Mouse (Mus musculus) neural tube, embryonic 11.5 days (tissue): Measurements from ENCODE around the gene Gm4131. TPM values are rescaled to one million over a fixed set of nuclear protein-coding genes. Genes with fewer than 3 reads are reported as not detected.

Experiments
- ATAC-seq: fragments of 200-750 bp; cut with Nextera tagmentation; 2 replicates; pipeline ENCODE4 v1.8.0; 2017; ENCODE audit warnings: moderate number of reproducible peaks, mild to moderate bottlenecking, moderate TSS enrichment, moderate library complexity; ENCODE audit not compliant: insufficient read depth, low FRiP score, low TSS enrichment
- DNase-seq: peaks from one replicate; pipeline ENCODE4 v3.0.0-alpha.2; 2015; ENCODE audit warnings: low spot score
- H3K27ac ChIP-seq: fragments of 300-500 bp; sonication (generic); 2 replicates; pipeline ENCODE4 v1.5.1; 2014; ENCODE audit warnings: low read depth, mild to moderate bottlenecking, low read length
- H3K27me3 ChIP-seq: fragments of 300-500 bp; sonication (generic); 2 replicates; pipeline ENCODE4 v1.6.1; 2014; ENCODE audit warnings: mild to moderate bottlenecking, low read length, mixed read lengths; ENCODE audit not compliant: control insufficient read depth, insufficient read depth
- H3K36me3 ChIP-seq: fragments of 300-500 bp; sonication (generic); 2 replicates; pipeline ENCODE4 v1.6.1; 2014; ENCODE audit warnings: mild to moderate bottlenecking, low read length, moderate library complexity, mixed read lengths; ENCODE audit not compliant: control insufficient read depth, insufficient read depth
- H3K4me1 ChIP-seq: fragments of 300-500 bp; sonication (generic); 2 replicates; pipeline ENCODE4 v1.6.1; 2014; ENCODE audit warnings: low read length, mixed read lengths; ENCODE audit not compliant: control insufficient read depth, insufficient read depth
- H3K4me2 ChIP-seq: fragments of 300-500 bp; sonication (generic); 2 replicates; pipeline ENCODE4 v1.6.1; 2014; ENCODE audit warnings: low read depth, mild to moderate bottlenecking, moderate library complexity
- H3K4me3 ChIP-seq: fragments of 300-500 bp; sonication (generic); 2 replicates; pipeline ENCODE4 v1.5.1; 2014; ENCODE audit warnings: low read depth, low read length
- H3K9ac ChIP-seq: fragments of 300-500 bp; sonication (generic); 2 replicates; pipeline ENCODE4 v1.6.1; 2014; ENCODE audit warnings: mild to moderate bottlenecking, low read length
- H3K9me3 ChIP-seq: fragments of 300-500 bp; sonication (generic); 2 replicates; pipeline ENCODE4 v1.6.1; 2016; ENCODE audit warnings: low read length; ENCODE audit not compliant: control insufficient read depth
- WGBS: fragments of 180-500 bp; shearing (Covaris S2); extraction: QIAGEN DNeasy Blood & Tissue Kit; methylation state at CpG from one replicate; pipeline ENCODE4 v1.1.7; 2014; 5-methylcytosine and 5-hydroxymethylcytosine counted together
- polyA plus RNA-seq: library from polyadenylated mRNA; unstranded; fragments of >200 nt; fragmentation: Nextera tagmentation; extraction: Ambion mirVana; gene quantifications from 2 replicates; pipeline ENCODE4 v1.2.1, GENCODE M21; 2014

Gene Gm4131
- polyA plus RNA-seq, 1 experiment from 2014 or later, result not detected

DNA sequence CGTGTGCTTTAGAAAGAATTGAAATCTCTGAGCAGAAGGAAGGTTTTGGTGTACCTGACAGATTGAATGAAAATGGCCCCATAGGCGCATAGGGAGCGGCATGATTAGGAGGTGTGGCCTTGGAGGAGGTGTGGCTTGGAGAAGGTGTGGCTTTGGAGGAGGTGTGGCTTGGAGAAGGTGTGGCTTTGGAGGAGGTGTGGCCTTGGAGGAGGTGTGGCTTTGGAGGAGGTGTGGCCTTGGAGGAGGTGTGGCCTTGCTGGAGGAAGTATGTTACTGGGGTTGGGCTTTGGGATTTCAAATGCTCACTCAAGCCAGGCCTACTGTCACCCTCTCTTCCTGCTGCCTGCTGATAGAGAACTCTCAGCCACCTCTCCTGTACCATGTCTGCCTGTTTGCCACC, 14.2 kb upstream of the Gm4131 start:
- H3K27me3 ChIP-seq, result no peaks in the 10 kb centered on the region
- DNase-seq (no peak), ATAC-seq (no peak)
- no peak overlapping the region for H3K4me3 ChIP-seq
- H3K4me1 ChIP-seq, result peaks cover 8% of the 10 kb centered on the region; the same call in 1 of the 2 replicates
- 79% methylated on average over 3 of the region's 3 CpGs for WGBS
- H3K27ac ChIP-seq, result no peak overlapping the region
- H3K9me3 ChIP-seq, result no peaks in the 10 kb centered on the region
- no peaks in the 10 kb centered on the region for H3K36me3 ChIP-seq
- H3K9ac ChIP-seq, result no peak overlapping the region
- no peak overlapping the region for H3K4me2 ChIP-seq

GRCm38 (mm10) chr14:62575862-62576261, 9.1 kb upstream of the Gm4131 start:
- Histone ChIP-seq H3K27ac (no peak overlapping the region), H3K27me3 (no peaks in the 10 kb centered on the region), H3K4me1 (no peaks in the 10 kb centered on the region), H3K4me3 (no peak overlapping the region), H3K4me2 (no peak overlapping the region), H3K9me3 (no peaks in the 10 kb centered on the region), H3K36me3 (no peaks in the 10 kb centered on the region), H3K9ac (no peak overlapping the region)
- ATAC-seq, result no peak
- DNase-seq, result no peak
- WGBS, result 83% methylated on average over 8 of the region's 8 CpGs

DNA sequence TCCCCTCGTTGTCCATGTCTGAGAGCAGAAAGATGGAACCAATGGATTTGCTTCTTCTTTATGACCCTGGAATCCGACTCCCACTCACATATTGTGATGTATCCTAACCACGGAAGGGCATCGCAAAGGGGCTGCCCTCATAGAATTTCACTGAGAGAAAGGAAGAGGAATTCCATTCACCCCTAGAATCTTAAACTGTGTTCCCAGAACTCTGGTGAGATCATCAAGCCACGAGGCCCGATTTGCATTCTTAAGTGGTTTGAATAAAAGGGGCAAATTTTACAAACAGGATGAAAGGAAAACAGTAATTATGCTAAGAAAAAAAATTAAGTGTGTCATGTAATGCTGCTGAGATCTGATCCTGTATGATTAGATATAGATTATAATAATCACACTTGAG, 8.2 kb upstream of the Gm4131 start:
- no peak overlapping the region for H3K9ac ChIP-seq
- H3K4me3 ChIP-seq, result no peak overlapping the region
- no peak overlapping the region for H3K4me2 ChIP-seq
- WGBS, result 76% methylated on average over 6 of the region's 6 CpGs
- no peak for DNase-seq
- no peaks in the 10 kb centered on the region for H3K9me3 ChIP-seq
- no peak for ATAC-seq
- no peaks in the 10 kb centered on the region for H3K36me3 ChIP-seq
- H3K27me3 ChIP-seq, result no peaks in the 10 kb centered on the region
- no peak overlapping the region for H3K27ac ChIP-seq
- H3K4me1 ChIP-seq, result no peaks in the 10 kb centered on the region

DNA sequence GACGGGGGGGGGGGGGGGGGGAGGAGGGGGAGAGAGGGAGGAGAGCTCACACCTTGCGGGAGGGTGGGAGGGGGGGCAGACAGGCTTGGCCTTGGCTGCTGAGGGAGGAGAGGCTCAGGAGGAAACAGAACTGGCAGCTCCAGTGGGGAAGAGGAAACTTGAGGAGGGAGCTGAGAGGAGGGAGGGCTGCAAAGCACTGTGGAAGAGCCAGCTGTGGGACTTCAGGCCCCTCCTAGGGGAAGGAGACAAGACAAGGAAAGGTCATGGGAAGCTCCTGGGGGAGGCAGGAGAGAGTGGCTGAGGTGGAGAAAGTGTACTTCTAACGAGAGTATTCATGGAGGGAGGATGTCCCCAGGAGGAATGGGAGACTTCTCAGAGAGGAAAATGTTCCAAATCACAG, 6.7 kb upstream of the Gm4131 start:
- Histone ChIP-seq H3K4me3 (no peak overlapping the region), H3K36me3 (no peaks in the 10 kb centered on the region), H3K27ac (no peak overlapping the region), H3K9me3 (no peaks in the 10 kb centered on the region), H3K4me1 (no peaks in the 10 kb centered on the region), H3K9ac (no peak overlapping the region), H3K27me3 (no peaks in the 10 kb centered on the region), H3K4me2 (no peak overlapping the region)
- DNase-seq (no peak), ATAC-seq (no peak)
- 3% methylated on average over 2 of the region's 3 CpGs for WGBS

- no peak overlapping the region for H3K9ac ChIP-seq
- H3K36me3 ChIP-seq, result no peaks in the 10 kb centered on the region
- H3K9me3 ChIP-seq, result no peaks in the 10 kb centered on the region
- ATAC-seq (no peak), DNase-seq (no peak)
- no peaks in the 10 kb centered on the region for H3K27me3 ChIP-seq
- H3K4me3 ChIP-seq, result no peak overlapping the region
- no peaks in the 10 kb centered on the region for H3K4me1 ChIP-seq
- H3K27ac ChIP-seq, result no peak overlapping the region
- WGBS, result 43% methylated on average over 4 of the region's 4 CpGs
- no peak overlapping the region for H3K4me2 ChIP-seq
Measured at GRCm38 (mm10) chr14:62570299-62570698, 3.6 kb upstream of the Gm4131 start.

DNA sequence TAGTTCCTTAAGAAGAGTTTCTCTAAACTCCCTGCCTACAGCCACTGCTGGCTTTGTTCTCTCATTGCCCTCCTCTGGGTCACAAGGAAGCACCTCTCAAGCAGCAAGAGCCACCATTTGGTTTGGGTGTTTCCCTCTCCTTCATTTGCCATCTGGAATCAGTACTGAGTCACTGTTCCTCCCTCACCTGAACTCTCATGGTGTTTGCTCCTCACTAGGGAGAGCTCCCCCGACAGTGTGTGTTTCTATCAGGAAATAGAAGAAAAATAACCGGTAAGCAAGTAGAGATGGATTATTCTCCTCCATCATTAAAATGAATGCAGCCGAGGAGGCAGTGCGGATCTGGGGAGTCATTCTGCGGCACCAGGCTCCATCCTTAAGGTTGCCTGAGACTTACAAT, 2.7 kb upstream of the Gm4131 start:
- DNase-seq, result no peak
- WGBS, result 93% methylated on average over 5 of the region's 5 CpGs
- Histone ChIP-seq H3K27me3 (no peaks in the 10 kb centered on the region), H3K27ac (no peak overlapping the region), H3K9me3 (no peaks in the 10 kb centered on the region), H3K9ac (no peak overlapping the region), H3K36me3 (no peaks in the 10 kb centered on the region), H3K4me3 (no peak overlapping the region), H3K4me2 (no peak overlapping the region), H3K4me1 (no peaks in the 10 kb centered on the region)
- ATAC-seq, result no peak

GRCm38 (mm10) chr14:62563679-62564078, 3.0 kb downstream of the Gm4131 start:
- Histone ChIP-seq H3K9ac (no peak overlapping the region), H3K4me2 (no peak overlapping the region), H3K27me3 (no peaks in the 10 kb centered on the region), H3K4me3 (no peak overlapping the region), H3K4me1 (no peaks in the 10 kb centered on the region), H3K27ac (no peak overlapping the region), H3K9me3 (no peaks in the 10 kb centered on the region), H3K36me3 (no peaks in the 10 kb centered on the region)
- WGBS, result 87% methylated on average over 7 of the region's 7 CpGs
- no peak for ATAC-seq
- no peak for DNase-seq

DNA sequence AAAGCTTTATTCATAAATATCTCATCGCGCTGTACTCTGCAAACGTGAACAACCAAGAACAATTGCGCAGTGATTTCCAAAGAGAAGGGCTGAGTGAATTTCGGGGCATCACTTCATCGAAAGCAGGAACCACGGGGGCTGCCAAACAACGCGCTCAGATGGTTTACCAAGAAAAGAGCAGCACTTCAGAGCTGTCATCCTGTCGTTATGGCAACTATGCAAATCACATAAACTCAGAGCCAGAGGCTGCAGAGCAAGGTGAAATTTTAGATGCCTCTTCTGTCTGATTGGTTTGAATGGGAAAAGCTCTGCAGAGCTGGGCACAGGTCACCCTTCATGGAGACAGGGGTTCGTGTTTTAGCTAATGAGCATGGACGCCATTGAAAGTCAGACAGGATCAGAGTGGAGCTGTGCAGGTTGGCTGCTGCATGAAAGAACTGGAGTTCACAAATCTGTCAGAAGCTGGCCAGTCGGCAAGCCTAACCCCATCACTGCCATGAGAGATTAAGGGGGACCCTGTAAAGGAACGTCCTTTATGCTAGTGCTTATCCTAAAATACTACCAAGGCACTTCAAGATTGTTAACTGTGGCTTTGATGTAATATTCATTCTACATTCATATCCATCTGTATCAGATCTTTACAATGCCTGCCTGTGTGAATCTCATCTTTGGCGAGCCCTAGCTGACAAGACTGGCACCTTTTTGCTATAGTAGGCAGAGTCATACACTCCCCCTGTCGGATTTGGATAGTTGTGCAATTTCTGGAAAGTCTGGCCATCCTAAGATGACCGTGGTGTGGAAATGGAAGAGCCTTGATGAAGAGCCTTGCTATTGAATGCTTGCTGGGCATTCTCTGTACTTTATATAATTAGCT, 4.6 kb downstream of the Gm4131 start:
- H3K9ac ChIP-seq, result no peak overlapping the region
- no peak for ATAC-seq
- no peaks in the 10 kb centered on the region for H3K36me3 ChIP-seq
- WGBS, result 70% methylated on average over 17 of the region's 17 CpGs
- H3K4me1 ChIP-seq, result no peaks in the 10 kb centered on the region
- no peak overlapping the region for H3K4me2 ChIP-seq
- H3K27ac ChIP-seq, result no peak overlapping the region
- H3K9me3 ChIP-seq, result no peaks in the 10 kb centered on the region
- no peak for DNase-seq
- H3K27me3 ChIP-seq, result no peaks in the 10 kb centered on the region
- H3K4me3 ChIP-seq, result no peak overlapping the region

DNA sequence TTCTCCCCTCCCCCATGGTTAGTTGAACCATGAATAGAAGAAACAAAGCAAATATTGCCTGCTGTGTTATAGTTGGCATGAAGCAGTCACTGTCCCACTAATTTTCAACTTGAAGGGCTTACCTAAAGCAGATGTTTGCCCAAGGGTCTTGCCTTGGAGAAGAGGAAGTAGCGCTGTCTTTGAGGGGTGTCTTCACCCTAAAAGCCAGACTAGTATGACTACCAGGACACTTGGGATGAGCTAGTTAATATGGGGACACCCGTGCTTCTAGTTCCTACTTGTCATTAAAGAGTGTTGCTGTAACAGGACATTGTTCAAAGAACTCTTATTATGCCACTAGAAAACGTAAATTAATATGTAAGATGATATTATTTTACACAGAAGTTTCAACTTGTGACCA, 9.6 kb downstream of the Gm4131 start:
- Histone ChIP-seq H3K4me1 (0 out of 2 replicates have a peak, but pooled peaks cover 6% of the 10 kb centered on the region), H3K27ac (no peak overlapping the region), H3K36me3 (no peaks in the 10 kb centered on the region), H3K4me2 (no peak overlapping the region), H3K4me3 (no peak overlapping the region), H3K27me3 (peaks cover 10% of the 10 kb centered on the region; the same call in 1 of the 2 replicates), H3K9ac (no peak overlapping the region), H3K9me3 (no peaks in the 10 kb centered on the region)
- DNase-seq (no peak), ATAC-seq (no peak)
- WGBS, result 82% methylated on average over 3 of the region's 3 CpGs
